Mouse (Mus musculus) cerebellum, adult 9-10 months (tissue): ENCODE data around the gene Tbc1d22a.

ENCODE experiments used
- DNase-seq: peaks from one replicate; pipeline ENCODE4 v3.0.0; 2022

Gene Tbc1d22a

DNA sequence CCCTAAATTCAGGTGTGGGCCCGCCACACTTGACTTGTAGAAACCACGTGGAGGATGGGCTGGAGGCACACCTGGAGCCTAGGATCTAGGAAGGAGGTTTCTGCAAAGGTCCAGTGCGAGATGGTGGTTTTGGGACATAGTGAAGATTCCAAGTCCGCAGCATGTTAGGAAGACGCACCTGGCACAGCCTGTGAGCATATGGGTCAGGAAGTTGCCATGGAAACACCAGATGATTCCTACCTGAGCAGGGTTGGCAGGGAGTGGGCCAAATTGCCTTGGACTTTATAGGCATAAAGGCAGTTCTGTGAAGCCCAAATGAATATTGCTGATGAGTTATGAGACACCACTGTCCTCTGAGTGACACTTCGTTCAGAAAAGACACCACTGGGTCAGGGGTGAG, 321.1 kb downstream of the Tbc1d22a start:
- DNase-seq, result peak; percentile 29

DNA sequence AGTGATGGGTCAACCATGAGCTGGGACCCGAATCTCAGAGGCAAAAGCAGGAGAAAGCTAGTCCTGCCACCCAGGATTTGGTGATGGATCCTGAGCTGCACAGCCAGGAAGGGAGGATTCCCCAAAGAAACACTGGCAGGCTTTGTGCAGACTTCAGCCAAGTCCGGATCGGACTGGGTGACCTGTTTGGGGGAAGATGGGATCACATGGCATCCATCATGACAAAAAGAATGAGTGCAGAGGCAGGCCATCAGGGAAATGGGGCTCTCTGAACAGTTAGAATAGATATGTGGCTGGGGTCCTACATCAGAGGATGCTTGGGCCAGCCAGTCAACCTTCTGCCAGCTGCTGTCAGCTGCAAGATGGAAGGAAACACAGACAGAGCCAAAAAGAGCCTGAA, 328.1 kb downstream of the Tbc1d22a start:
- no peak for DNase-seq

DNA sequence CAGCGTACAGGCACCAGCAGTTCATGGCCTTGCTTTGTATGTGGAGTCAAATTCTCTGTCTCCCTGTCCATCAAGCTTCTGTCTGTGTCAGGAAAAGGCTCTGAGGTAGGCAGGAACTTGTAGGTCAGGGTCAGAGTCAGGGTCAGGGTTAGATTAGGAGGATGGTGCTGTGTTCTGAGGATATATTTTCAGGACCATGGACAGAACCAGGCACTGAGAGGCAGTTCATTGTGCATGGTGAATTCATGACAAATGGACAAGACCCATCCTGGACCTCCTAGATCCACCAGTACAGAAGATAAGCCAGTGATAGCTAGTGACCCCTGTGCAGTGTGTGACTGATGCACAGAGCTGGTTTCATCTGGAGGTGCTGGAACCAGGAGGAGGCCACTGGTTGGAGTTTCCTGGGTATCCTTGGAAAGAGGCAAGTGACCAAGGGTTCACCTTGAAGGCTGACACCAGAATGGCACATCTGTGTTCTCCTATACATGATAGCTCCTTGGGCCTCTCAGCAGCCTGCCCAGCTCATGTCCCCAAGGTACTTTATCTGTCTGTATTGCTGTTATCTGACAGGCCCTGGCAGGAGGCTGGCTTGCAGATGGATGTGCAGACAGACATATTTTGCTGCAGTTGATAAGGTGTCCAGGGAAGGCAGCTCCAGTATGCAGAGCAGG, 330.0 kb downstream of the Tbc1d22a start:
- no peak for DNase-seq
